Mouse (Mus musculus) urinary bladder, postnatal 14 days (tissue): ENCODE measurements around the gene Cadm1.

Experiments used
- DNase-seq: peaks from one replicate; pipeline ENCODE4 v3.0.0; 2021; ENCODE audit warnings: low spot score

The Cadm1 gene

DNA sequence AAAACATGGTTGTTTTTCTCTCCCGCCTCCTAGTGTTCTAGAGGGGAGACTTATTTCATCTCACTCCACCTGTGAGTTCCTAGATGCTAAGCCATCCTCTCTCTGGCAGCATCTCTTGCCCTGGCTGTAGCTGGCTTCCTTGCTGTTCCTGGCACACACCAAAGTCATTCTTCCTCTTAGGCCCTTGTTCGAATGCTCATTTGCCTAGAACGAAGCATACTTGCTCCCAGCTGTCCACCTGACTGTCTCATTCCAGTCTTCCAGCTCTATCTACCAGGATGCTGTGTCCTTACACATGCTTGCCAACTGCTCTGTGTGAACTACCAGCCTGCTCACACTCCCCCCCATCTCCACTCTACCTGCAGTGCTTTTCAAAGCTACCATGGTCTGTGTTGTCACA, 211.8 kb downstream of the Cadm1 start:
- DNase-seq: no peak

GRCm38 (mm10) chr9:47744916-47745315, 214.9 kb downstream of the Cadm1 start:
- DNase-seq: no peak

DNA sequence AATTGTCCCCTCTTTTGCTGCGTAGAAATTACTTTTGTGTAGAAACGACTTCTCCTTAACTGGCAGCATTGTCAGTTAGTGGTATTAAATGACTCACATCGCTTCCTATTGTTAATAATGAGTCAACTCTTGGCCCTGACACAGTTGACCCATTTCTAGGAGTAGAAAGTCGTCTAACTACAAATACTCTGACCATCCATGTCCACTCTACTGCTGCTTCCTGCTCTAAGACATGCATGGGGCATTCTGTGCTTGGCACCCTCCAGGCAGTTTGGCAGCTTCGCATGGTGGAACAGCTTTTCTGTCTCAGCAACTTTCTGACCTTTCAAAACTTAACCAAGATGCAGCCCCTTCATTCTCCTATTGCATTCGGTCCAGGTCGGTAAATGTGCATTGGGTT, 215.7 kb downstream of the Cadm1 start:
- no peak for DNase-seq

GRCm38 (mm10) chr9:47749160-47749559, 219.2 kb downstream of the Cadm1 start:
- no peak for DNase-seq

GRCm38 (mm10) chr9:47752516-47752915, 222.5 kb downstream of the Cadm1 start:
- DNase-seq: no peak

- DNase-seq: no peak
Observed at GRCm38 (mm10) chr9:47753127-47753526, 223.2 kb downstream of the Cadm1 start.

DNA sequence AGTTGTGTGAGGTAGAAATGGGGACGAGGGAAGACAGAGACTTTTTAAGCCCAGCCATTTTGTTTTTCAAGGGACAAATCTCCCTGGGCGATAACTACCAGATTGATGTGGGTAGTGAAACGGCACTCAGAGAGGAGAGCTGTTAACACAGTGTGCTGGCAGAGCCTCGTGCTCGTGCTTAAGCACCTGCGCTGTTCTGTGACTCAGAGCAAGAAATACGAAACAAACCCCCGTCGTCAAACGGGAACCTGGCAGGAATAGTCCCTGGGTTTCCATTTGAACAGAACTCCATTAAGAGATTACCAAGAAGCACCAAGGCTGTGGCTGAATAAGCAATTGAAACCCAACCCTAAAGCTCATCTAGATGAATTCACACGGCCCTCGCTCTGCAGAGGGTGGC, 225.1 kb downstream of the Cadm1 start:
- DNase-seq: no peak

- DNase-seq: no peak
Observed at GRCm38 (mm10) chr9:47757798-47758197, 227.8 kb downstream of the Cadm1 start.

DNA sequence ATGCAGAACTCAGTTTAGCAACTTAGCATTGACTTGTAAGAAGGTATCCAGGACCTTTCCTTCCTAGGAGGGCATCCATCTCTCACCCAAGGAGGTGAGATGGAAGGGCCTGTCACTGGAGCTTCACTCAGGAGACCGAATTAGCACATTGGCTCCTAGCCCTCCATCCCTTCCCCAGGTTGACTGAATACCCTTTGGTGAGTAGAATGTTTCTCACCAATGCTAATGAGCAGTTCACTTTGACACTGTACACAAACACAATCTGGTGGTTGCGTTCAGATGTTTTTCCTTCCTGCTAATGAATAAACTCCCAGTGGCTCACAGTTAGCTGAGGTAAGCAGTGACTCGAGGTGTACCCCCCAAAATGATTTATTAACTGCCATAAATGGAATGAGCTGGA, 228.3 kb downstream of the Cadm1 start:
- no peak for DNase-seq

GRCm38 (mm10) chr9:47759807-47760206, 229.8 kb downstream of the Cadm1 start:
- no peak for DNase-seq

GRCm38 (mm10) chr9:47761601-47762000, 231.6 kb downstream of the Cadm1 start:
- DNase-seq: no peak

GRCm38 (mm10) chr9:47762913-47763312, 232.9 kb downstream of the Cadm1 start:
- no peak for DNase-seq

- DNase-seq: no peak
Observed at GRCm38 (mm10) chr9:47764920-47765319, 234.9 kb downstream of the Cadm1 start.

GRCm38 (mm10) chr9:47765323-47765722, 235.3 kb downstream of the Cadm1 start:
- DNase-seq: no peak

DNA sequence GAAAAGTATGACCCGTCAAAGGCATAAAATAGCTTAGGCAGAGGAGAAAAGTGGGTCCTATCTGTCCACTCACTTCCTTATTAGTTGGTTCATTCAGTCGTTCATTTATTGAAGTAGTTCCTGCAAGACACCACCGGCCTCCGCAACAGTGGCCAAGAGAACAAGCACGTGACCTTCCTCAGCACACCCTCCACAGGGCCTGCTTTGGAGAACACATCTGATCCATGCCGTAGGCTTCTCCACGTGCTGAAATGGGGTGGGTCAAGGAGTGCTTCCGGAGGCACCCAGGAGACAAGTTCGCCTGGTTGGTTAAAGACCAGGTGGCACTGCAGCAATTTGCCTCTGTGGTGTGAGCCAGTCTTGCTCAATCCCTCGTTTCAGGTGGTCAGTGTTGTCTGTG, 236.4 kb downstream of the Cadm1 start:
- DNase-seq: no peak

DNA sequence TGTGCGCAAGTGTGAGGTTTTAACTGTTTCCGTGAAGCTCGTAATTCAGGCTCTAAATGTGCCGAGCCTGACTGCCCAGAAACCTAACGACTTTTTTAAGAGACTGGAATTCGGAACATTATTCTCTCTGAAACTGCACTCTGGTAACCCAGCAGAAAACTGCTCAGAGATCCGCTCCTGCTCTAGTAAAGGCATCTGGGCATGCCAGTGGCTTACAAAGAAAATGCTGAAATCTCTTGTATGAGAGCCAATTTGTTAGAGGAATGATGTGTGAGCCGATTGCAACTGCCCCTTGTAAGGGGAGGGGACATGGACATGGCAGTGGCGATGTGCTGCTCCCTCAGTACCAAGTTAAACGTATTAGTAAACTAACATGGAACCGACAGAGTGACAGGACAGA, 240.9 kb downstream of the Cadm1 start:
- no peak for DNase-seq

DNA sequence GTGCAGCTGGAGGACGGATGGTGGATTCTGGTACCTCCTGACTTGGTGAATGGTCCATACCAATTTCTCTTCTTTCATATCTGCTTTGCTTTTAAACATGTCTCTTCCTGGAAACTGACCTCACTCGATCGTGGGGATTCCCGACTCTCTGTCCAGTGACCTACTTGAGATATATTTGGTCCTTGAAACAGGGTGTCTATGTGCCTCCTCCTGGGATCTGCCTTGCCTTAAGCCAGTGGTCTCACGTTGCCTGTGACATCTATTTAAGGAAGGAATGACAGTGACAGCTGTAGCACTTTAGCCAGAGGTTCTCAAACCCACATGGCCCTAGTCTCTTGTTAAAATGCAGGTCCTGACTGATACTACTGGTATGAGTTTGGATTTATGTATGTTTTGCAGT, 242.0 kb downstream of the Cadm1 start:
- DNase-seq: no peak

GRCm38 (mm10) chr9:47772750-47773149, 242.8 kb downstream of the Cadm1 start:
- DNase-seq: no peak

GRCm38 (mm10) chr9:47776941-47777919, 247.3 kb downstream of the Cadm1 start:
- DNase-seq: no peak

DNA sequence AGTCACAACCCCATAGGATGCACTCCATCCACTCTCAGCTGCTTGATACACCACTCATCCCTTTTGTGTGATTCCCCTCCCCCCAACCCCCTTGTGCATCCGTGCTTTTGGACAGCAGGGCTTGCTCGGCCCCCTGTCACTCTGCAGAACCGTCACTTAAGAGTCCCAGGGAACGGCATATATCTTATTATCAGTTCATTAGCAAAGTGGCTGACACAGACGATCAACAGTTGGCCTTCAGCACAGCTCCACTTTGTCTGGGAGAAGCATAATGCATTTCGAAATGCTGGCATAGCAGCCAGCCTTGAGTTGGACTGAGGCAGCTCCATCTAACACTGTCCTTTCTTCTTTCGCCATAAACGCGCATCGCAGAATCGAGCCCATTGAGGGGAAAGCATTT, 248.5 kb downstream of the Cadm1 start:
- DNase-seq: no peak

GRCm38 (mm10) chr9:47779291-47779690, 249.3 kb downstream of the Cadm1 start:
- no peak for DNase-seq

DNA sequence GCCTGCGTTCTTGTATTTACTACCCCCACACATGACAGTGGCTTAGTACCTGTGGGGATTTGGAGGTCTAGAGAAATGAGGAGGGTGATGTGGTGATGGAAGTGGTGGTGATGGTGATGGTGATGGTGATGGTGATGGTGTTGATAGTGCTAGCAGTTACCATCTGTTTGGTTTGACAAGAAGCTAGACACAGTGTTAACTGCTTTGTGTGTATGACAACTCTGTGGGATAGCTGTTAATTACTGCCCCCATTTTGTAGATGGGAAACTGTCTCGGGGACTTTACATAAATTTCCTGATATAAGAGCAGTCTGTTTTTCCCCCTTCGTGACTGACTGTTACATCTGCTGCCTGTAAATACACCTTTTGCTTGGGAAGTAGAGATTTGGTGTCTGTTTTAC, 256.7 kb downstream of the Cadm1 start:
- DNase-seq: no peak

DNA sequence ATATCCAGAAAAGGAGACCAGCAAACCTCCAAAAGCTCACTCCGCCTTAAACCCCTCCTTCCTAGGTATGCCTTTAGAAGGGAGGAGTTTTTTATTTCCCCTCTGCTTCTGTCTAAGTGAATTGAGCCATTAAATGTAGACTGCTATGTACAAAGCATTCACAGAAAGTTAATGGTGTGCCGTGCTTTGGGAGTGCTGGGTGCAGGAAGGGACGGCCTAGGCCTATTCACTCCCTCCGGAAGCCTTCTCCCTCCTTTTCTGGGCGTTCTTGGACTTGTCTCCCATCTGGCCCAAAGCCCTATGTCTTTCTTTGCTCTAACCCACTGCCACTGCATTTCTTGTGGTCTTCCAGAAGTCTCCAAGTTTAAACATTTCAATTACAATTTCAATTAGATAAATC, 268.5 kb downstream of the Cadm1 start:
- no peak for DNase-seq

DNA sequence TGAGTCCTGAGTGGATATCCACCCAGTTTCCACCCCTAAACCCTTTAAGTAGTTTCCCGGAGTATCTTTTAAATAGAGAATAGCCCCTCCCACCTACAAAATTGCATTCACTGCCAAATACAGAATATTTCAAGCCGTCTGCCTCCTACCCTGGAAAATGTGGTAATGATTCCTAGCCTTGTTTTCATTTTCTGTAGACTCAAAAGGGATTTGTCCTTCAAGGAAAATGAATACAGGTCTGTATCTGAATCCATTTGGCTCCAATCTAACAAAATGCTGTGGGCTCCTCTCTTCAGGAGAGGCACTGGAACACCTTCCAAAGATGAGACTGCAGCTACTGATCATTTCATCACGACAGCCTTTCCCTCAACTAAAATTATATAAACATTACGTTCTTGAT, 271.3 kb downstream of the Cadm1 start:
- no peak for DNase-seq
